Mouse (Mus musculus) embryonic stem cell, embryonic (primary cell): Measurements from ENCODE around the gene Tert.

Experiments used
- CTCF ChIA-PET, 4 experiments: fragments of 300-600 bp in 2 of 4; fragments of 350-600 bp in 2 of 4; sonication (Branson Sonifier 250); formaldehyde crosslinking; loops; one replicate each; lab custom pipeline; 2022; ENCODE audit warnings: inconsistent platforms in 2 of 4; lab: Charles Lee
- POLR2A ChIA-PET, 4 experiments: fragments of 300-600 bp in 2 of 4; fragments of 350-600 bp in 2 of 4; sonication (Branson Sonifier 250); formaldehyde crosslinking; loops; one replicate each; lab custom pipeline; 2022; ENCODE audit warnings: antibody characterized with exemption in 4 of 4, inconsistent platforms in 1 of 4; lab: Charles Lee

Tert gene

DNA sequence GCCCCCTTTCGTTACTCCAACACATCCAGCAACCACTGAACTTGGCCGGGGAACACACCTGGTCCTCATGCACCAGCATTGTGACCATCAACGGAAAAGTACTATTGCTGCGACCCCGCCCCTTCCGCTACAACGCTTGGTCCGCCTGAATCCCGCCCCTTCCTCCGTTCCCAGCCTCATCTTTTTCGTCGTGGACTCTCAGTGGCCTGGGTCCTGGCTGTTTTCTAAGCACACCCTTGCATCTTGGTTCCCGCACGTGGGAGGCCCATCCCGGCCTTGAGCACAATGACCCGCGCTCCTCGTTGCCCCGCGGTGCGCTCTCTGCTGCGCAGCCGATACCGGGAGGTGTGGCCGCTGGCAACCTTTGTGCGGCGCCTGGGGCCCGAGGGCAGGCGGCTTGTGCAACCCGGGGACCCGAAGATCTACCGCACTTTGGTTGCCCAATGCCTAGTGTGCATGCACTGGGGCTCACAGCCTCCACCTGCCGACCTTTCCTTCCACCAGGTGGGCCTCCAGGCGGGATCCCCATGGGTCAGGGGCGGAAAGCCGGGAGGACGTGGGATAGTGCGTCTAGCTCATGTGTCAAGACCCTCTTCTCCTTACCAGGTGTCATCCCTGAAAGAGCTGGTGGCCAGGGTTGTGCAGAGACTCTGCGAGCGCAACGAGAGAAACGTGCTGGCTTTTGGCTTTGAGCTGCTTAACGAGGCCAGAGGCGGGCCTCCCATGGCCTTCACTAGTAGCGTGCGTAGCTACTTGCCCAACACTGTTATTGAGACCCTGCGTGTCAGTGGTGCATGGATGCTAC, at the start of gene Tert:
Tert (plus strand) TSS at position 167 of the 805 bp plus-strand sequence.
- CTCF ChIA-PET, result interaction anchor here (0.6 to 2.6 kb wide), 24 partner anchors 9 to 311 kb away, joined by 3 to 13 read pairs (median 4); partner anchors contain the start of genes Brd9 (in 1 of the 4), Clptm1l (in 1 of the 4) and Trip13 (in 1 of the 4)

DNA sequence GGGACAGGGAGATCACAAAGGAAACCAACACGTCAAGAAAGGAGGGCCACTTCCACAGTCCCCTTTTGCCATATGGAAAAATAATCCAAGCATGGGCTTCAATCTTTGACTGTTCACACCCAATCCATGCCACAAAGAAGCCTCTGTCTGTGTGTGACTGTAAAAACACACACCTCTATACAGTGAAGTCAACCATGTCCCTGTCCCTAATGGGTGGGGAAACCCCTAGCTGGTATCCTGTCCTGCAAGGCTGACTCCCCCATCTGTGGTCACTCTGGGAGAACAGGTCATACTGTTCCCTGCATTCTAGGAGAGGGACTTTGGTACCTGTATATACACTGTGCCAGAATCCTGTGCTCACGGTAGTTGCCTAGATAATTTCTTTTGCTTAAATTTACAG, 49.4 kb upstream of the Tert start:
- CTCF ChIA-PET, result no interaction called here

More for the DNA sequence above, at the start of gene Tert:
- POLR2A ChIA-PET, result interaction anchor here in 3 of 4 experiments (0.5 to 4.7 kb wide), 27 partner anchors 9 to 311 kb away, joined by 3 to 25 read pairs (median 4); partner anchors contain the start of genes Brd9 (in 2 of the 3), Clptm1l (in 2 of the 3), Trip13 (in 2 of the 3) and Slc6a3 (in 1 of the 3)

DNA sequence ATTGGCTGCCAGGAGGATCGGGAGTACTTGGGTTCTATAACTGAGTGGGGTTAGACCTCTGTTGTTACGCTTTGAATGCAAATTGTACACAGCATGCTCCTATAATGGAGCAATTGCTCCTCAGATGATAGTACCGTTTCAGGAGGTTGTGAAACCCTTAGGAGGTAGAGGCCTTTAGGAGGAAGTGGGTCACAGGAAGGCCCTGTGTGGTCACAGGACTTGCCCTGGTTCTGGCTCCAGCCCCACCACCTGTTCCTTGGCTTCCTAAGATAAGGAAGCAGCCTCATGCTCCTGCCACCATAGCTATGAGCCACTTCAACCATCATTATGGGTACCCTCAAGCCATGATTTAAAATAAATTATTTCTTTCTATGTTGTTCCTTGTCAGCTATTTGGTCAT, 35.2 kb upstream of the Tert start:
- ChIA-PET CTCF (interaction anchor here in 2 of 4 experiments (0.6 to 0.7 kb wide), 2 partner anchors 32 to 35 kb away, joined by 3 read pairs; no protein-coding TSS in a partner anchor), POLR2A (no interaction called here)

More for the DNA sequence above, 49.4 kb upstream of the Tert start:
- POLR2A ChIA-PET, result no interaction called here

- ChIA-PET POLR2A (no interaction called here), CTCF (no interaction called here)
These were observed 34.2 kb upstream of the Tert start for GRCm38 (mm10) chr13:73592546-73592945.

DNA sequence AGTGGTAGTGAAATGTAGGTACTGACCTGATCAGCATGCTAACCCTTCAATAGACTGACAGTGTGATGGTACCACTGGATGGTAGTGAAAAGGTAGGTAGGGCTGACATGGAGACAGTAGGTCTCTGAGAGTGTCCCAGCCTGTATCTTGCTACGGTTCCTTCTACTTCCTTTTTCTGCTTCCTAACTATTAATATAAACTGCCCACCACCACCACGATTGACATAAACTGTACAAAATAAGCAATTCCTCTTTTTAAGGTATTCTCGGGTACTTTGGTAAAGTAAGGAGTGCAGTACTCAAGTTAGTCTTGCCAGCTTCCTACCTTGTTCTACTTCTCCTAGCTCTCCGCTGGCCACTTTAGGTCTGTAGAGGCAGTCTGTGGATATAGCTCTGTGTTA, 30.4 kb upstream of the Tert start:
- POLR2A ChIA-PET, result interaction anchor here in 1 of 4 experiments (0.7 kb wide), 1 partner anchor 700 kb away, joined by 3 read pairs; no protein-coding TSS in a partner anchor
- CTCF ChIA-PET, result no interaction called here

DNA sequence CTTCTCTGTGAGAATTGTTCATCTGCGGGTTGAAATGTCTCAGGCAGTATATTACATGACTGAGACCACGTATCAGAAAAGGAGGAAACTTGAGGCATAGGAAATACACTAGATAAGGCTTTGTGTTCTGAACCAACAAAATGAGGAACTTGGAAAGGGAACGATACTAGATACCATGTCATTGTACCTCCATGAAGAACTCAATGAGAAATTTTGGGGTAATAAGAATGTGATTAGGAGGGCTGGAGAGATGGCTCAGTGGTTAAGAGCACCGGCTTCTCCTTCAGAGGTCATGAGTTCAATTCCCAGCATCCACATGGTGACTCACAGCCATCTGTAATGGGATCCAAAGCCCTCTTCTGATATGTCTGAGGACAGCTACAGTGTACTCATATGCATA, 26.5 kb upstream of the Tert start:
- ChIA-PET CTCF (no interaction called here), POLR2A (no interaction called here)

GRCm38 (mm10) chr13:73603046-73603445, 23.7 kb upstream of the Tert start:
- POLR2A ChIA-PET, result interaction anchor here in 2 of 4 experiments (1.0 to 5.1 kb wide), 4 partner anchors 13 to 23 kb away, joined by 3 to 25 read pairs (median 4); partner anchors contain the start of gene Tert (in 1 of the 2)
- CTCF ChIA-PET, result interaction anchor here in 2 of 4 experiments (1.0 to 2.0 kb wide), 2 partner anchors 23 to 177 kb away, joined by 4 to 8 read pairs; partner anchors contain the start of gene Tert (in 1 of the 2)

DNA sequence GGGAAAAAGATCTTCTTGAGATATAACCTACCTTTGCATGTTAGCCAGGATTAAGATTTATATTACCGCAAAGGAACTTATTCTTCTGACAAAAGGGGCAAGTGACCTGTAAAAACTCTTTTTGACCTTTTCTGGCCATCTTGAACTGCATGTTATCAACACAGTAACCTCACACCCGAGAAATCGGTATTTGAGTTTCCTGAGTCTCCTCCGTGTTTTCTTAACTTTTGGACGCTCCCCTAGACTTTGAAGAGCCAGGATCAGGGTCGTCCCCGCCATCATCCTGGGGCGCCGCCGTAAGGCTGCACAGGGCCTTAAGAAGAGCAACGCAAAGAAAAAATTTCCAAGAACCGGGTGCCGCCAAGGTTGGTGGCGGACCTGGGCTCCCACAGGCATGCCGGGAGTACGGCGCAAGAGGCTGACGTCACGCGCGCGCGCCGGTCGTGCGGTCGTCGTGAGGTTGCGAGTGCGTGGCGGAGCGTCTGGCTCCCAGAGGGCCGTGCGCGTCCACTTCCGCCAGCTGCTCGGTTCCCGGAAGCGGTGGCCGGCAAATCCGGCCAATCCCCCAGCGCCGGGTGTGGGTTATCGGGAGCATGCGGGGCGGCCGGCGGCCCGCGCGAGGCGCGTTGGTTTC, 23.1 kb upstream of the Tert start, which contains the start of gene Clptm1l:
Clptm1l (plus strand) TSS at position 485 of the 634 bp plus-strand sequence.
- POLR2A ChIA-PET, result interaction anchor here in 2 of 4 experiments (0.6 to 5.1 kb wide), 13 partner anchors 10 to 405 kb away, joined by 3 to 25 read pairs (median 5); partner anchors contain the start of genes Tert (in 2 of the 2), Brd9 (in 1 of the 2), Lpcat1 (in 1 of the 2) and Tppp (in 1 of the 2)
- CTCF ChIA-PET, result interaction anchor here in 1 of 4 experiments (1.0 to 2.0 kb wide), 2 partner anchors 23 to 28 kb away, joined by 4 to 8 read pairs; partner anchors contain the start of gene Tert

DNA sequence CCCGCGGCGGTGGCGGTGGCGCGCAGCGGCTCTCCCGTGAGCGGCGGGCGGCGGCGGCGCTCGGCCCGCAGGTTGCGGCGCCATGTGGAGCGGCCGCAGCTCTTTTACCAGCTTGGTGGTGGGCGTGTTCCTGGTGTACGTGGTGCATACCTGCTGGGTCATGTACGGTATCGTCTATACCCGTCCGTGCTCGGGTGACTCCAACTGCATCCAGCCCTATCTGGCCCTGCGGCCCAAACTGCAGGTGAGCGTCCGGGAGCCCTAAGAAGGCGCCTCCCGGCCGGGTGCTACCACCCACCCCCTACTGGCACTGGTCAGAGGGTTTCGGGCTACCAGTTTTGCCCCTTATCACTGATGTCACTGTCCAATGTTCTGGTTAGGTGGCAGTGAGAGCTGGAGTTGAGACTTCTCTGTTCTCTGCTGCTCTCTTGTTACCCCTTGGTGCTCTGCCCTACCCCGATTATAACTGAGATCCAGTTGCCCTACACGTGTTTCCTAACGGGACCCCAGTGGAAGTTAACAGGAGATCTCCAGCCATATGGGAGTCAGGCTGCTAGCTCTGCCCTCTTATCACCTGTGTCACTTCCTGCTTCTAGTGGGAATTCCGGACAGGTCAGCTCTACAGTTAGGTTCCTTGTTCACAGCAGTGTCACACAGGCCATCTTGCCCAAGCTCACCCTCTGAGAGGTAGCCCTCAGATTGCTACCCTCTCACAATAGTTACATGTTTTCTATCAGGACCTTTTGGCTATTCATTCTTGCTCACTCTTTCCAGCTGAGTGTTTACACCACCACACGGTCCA, 22.4 kb upstream of the Tert start:
- ChIA-PET POLR2A (interaction anchor here in 2 of 4 experiments (0.6 to 5.1 kb wide), 17 partner anchors 9 to 405 kb away, joined by 3 to 25 read pairs (median 5); partner anchors contain the start of genes Tert (in 2 of the 2), Brd9 (in 1 of the 2), Lpcat1 (in 1 of the 2) and Tppp (in 1 of the 2)), CTCF (interaction anchor here in 1 of 4 experiments (0.7 to 2.0 kb wide), 3 partner anchors 22 to 28 kb away, joined by 3 to 8 read pairs (median 4); partner anchors contain the start of gene Tert)

GRCm38 (mm10) chr13:73618406-73618805, 8.3 kb upstream of the Tert start:
- POLR2A ChIA-PET, result interaction anchor here in 2 of 4 experiments (0.8 to 2.7 kb wide), 5 partner anchors 8 to 38 kb away, joined by 3 to 10 read pairs (median 4); partner anchors contain the start of genes Clptm1l (in 1 of the 2) and Tert (in 1 of the 2)
- CTCF ChIA-PET, result interaction anchor here in 2 of 4 experiments (0.5 to 1.1 kb wide), 2 partner anchors 192 to 193 kb away, joined by 3 read pairs; no protein-coding TSS in a partner anchor

DNA sequence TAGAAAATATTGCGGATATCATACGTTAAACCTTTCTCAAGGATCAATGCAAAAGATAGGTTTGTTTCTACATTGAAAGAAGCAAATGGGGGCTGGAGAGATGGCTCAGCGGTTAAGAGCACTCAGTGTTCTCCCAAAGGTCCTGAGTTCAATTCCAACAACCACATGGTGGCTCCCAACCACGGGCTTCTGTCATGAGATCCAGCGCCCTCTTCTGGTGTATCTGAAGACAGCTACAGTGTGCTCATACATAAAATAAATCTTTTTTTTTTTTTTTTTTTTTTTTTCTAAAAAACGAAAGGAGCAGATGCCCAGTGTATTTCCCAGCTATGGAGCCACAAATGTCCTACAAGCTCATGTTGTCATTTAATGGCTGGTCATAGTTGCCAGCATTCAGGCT, 6.1 kb upstream of the Tert start:
- POLR2A ChIA-PET, result interaction anchor here (0.6 to 1.1 kb wide), 6 partner anchors 11 to 871 kb away, joined by 3 to 16 read pairs (median 4); no protein-coding TSS in a partner anchor
- CTCF ChIA-PET, result interaction anchor here (0.6 to 1.1 kb wide), 13 partner anchors 9 to 599 kb away, joined by 3 to 8 read pairs (median 4); no protein-coding TSS in a partner anchor

DNA sequence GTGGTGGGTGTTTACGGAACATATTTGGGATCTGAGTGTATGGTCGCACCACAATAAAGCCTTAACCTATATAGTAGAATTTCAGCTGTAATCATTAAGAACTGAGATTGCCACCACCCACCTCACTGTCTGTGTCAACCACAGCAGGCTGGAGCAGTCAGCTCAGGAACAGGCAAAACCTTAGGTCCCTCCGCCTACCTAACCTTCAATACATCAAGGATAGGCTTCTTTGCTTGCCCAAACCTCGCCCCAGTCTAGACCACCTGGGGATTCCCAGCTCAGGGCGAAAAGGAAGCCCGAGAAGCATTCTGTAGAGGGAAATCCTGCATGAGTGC, 334 bp upstream of the Tert start:
- ChIA-PET POLR2A (interaction anchor here in 3 of 4 experiments (0.6 to 4.7 kb wide), 20 partner anchors 8 to 311 kb away, joined by 3 to 25 read pairs (median 4); partner anchors contain the start of genes Brd9 (in 2 of the 3), Clptm1l (in 2 of the 3), Trip13 (in 2 of the 3) and Slc6a3 (in 1 of the 3)), CTCF (interaction anchor here (0.5 to 2.6 kb wide), 23 partner anchors 9 to 311 kb away, joined by 3 to 13 read pairs (median 4); partner anchors contain the start of genes Brd9 (in 1 of the 4), Clptm1l (in 1 of the 4) and Trip13 (in 1 of the 4))

DNA sequence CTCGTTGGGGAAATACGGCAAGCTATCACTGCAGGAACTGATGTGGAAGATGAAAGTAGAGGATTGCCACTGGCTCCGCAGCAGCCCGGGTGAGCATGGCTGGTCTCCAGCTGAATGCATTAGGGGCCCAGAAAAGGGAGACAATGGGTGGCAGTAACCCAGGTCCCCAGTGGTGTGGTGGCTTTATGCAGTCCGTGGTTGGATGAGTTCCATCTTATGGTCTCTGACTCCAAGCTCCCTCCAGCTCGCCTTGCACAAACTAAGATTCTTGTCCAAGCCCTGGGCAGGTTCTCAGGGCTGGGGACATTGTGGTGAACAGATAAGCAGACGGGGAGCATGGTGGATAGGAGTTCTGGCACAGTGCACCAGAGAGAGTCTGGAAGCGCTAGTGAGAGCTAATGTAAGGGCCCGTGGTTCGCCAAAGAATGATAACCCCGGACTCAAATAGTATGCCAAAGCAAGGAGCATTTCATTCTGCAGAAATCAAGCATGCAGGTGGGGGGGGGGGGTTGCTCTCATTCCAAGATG, 1.9 kb downstream of the Tert start:
- ChIA-PET CTCF (interaction anchor here in 1 of 4 experiments (1.2 kb wide), 1 partner anchor 203 kb away, joined by 4 read pairs; no protein-coding TSS in a partner anchor), POLR2A (interaction anchor here (0.6 to 2.4 kb wide), 7 partner anchors 11 to 980 kb away, joined by 3 to 18 read pairs (median 4); no protein-coding TSS in a partner anchor)

DNA sequence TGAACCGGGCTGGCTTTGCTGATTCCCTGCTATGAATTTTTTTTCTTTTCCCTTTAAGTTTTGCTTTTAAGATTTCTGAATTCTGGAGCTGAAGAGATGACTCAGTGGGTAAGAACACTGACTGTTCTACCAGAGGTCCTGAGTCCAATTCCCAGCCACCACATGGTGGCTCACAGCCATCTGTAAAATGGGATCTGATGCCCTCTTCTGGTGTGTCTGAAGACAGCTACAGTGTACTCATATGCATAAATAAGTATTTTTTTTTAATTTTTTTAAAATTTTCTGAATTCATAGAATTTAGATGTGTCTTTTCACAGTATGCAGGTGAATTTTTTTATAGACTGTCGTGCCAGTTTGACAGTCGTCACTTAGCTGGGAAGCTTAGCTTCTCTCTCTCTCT, 5.1 kb downstream of the Tert start:
- CTCF ChIA-PET, result interaction anchor here in 3 of 4 experiments (0.6 to 1.3 kb wide), 7 partner anchors 11 to 206 kb away, joined by 3 to 6 read pairs (median 3); partner anchors contain the start of gene Clptm1l (in 1 of the 3)
- POLR2A ChIA-PET, result interaction anchor here in 3 of 4 experiments (0.6 to 1.8 kb wide), 4 partner anchors 18 to 463 kb away, joined by 3 to 4 read pairs (median 3); no protein-coding TSS in a partner anchor

DNA sequence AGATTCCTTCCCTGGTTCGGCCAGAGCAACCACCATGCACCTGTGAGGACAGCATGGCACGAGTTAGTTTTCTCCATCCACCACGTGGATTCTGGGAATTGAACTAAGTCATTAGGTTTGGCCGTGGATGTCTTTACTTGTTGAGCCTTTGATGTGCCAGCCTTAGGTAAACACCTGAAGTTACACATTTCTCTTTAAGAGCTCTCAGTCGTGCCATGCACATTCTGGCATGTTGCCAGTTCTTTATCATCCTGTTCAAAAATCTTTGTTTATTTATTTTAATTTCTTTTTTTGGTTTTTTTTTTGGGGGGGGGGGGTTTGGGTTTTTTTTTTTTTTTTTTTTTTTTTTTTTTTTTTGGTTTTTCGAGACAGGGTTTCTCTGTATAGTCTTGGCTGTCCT, 11.1 kb downstream of the Tert start:
- ChIA-PET POLR2A (interaction anchor here in 1 of 4 experiments (1.2 kb wide), 1 partner anchor 11 kb away, joined by 3 read pairs; no protein-coding TSS in a partner anchor), CTCF (no interaction called here)

- POLR2A ChIA-PET, result interaction anchor here in 1 of 4 experiments (1.1 kb wide), 1 partner anchor 11 kb away, joined by 3 read pairs; no protein-coding TSS in a partner anchor
These were observed 14.6 kb downstream of the Tert start for GRCm38 (mm10) chr13:73641296-73641695.

More at GRCm38 (mm10) chr13:73641296-73641695, 14.6 kb downstream of the Tert start:
- CTCF ChIA-PET, result no interaction called here
